Mouse (Mus musculus) lung, adult 2 months (tissue): Measurements from ENCODE around the gene Fgfbp3.

ENCODE experiments used
- CTCF ChIP-seq: fragments of 200-500 bp; IDR thresholded peaks from 2 replicates; pipeline ENCODE4 v1.5.1; 2011; ENCODE audit warnings: mild to moderate bottlenecking, low read length, control low read depth; ENCODE audit not compliant: insufficient read depth
- POLR2A ChIP-seq: fragments of 200-500 bp; IDR thresholded peaks from 2 replicates; pipeline ENCODE4 v1.6.1; 2011; ENCODE audit warnings: low read depth, mild to moderate bottlenecking, control low read depth, low read length, borderline replicate concordance; ENCODE audit errors: extremely low read depth

DNA sequence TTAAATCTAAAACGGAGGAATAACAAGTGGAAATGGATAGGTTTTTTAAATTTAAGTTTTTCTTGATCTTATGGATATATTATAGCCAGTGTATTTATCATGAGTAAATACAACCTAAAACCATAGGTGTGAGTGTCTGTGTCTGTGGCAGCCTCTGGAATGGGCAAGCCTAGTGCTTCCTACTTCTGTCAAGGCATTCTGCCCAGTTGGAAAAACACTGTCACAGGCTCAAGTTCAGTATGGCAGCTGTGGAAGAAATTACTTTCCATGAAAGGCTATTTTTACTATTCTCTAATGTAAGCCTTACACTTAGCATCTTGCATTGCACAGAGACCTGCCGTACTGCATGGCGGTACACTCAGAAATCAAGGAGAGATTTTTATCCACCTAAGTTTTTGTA is 27.7 kb downstream of the Fgfbp3 start:
- TF ChIP-seq CTCF (no peak), POLR2A (no peak)
